Mouse (Mus musculus) hematopoietic multipotent progenitor cell, adult 10-12 weeks (in vitro differentiated cells): ENCODE measurements around the gene Cdk1. TPM values are rescaled to one million over a fixed set of nuclear protein-coding genes. Genes with fewer than 3 reads are reported as not detected.

Source experiments
- polyA plus RNA-seq: library from polyadenylated mRNA; stranded (reverse); fragments of >175 nt; gene quantifications from 2 replicates; pipeline ENCODE4 v1.2.3, GENCODE M21; 2012; ENCODE audit warnings: low replicate concordance

The Cdk1 gene
- 0.64 and 17.2 TPM in 2 replicates for polyA plus RNA-seq

GRCm38 (mm10) chr10:69352212-69353085 is at the start of gene Cdk1:
Gene Cdk1, minus strand, starts transcription at chr10:69352938.

GRCm38 (mm10) chr10:69398763-69399590 is 46.2 kb upstream of the Cdk1 start, which contains the start of gene Ank3:
Gene Ank3, plus strand, starts transcription at chr10:69398773.

Other genes with a start within 250 kb of the Cdk1 start
- 2.4 and 5.0 TPM in 2 replicates for gene Rhobtb1, start 201.5 kb downstream of the Cdk1 start, polyA plus RNA-seq
- gene A930033H14Rik, start 139.8 kb downstream of the Cdk1 start, polyA plus RNA-seq, result 0.58 and 0.63 TPM in 2 replicates
- 0.18 and 0.25 TPM in 2 replicates for gene Ank3, start 45.8 kb upstream of the Cdk1 start, polyA plus RNA-seq